Mouse (Mus musculus) ZHBTc4 (cell line): ENCODE data around the gene Tmem207.

Experiments used
- DNase-seq: peaks from one replicate; pipeline ENCODE4 v3.0.0-alpha.2; 2011; ENCODE audit warnings: low read depth, low spot score

Gene Tmem207

GRCm38 (mm10) chr16:26456182-26456581, 70.4 kb downstream of the Tmem207 start:
- no peak for DNase-seq

- DNase-seq = no peak
Measured at GRCm38 (mm10) chr16:26454163-26454562, 72.4 kb downstream of the Tmem207 start.
